Mouse (Mus musculus): Measurements from ENCODE around the gene Tanc1. TPM values are rescaled to one million over a fixed set of nuclear protein-coding genes. Genes with fewer than 3 reads are reported as not detected.

Gene Tanc1
- polyA plus RNA-seq, 1 experiment from 2014 or later = 8.5 TPM

- Histone ChIP-seq H3K4me1 (replicated peaks; ENCODE audit: control insufficient read depth, insufficient read depth, low read length) (no peaks in the 10 kb centered on the region), H3K4me2 (replicated peaks; ENCODE audit: low read depth) (no peak overlapping the region), H3K4me3 (ENCODE audit: low read depth, low read length) (no peak overlapping the region), H3K9me3 (ENCODE audit: control insufficient read depth) (no peaks in the 10 kb centered on the region), H3K9ac (ENCODE audit: low read depth, low read length) (no peak overlapping the region), H3K27ac (ENCODE audit: low read depth, low read length) (no peak overlapping the region), H3K36me3 (ENCODE audit: control insufficient read depth, insufficient read depth) (peaks cover 14% of the 10 kb centered on the region; the same call in 1 of the 2 replicates), H3K27me3 (replicated peaks; ENCODE audit: control insufficient read depth, insufficient read depth, low read length) (no peaks in the 10 kb centered on the region)
- TF ChIP-seq CTCF (IDR thresholded peaks at IDR 0.05; ENCODE audit: low read depth) = no peak
- WGBS = 94% methylated on average over 15 of the region's 15 CpGs
- ATAC-seq = no peak
Observed at GRCm38 (mm10) chr2:59876482-59876881, 264.6 kb downstream of the Tanc1 start.

- H3K9ac ChIP-seq (ENCODE audit: low read depth, low read length) = no peak overlapping the region
- no peak overlapping the region for H3K4me3 ChIP-seq (ENCODE audit: low read depth, low read length)
- no peaks in the 10 kb centered on the region for H3K27me3 ChIP-seq (replicated peaks; ENCODE audit: control insufficient read depth, insufficient read depth, low read length)
- no peaks in the 10 kb centered on the region for H3K9me3 ChIP-seq (ENCODE audit: control insufficient read depth)
- H3K36me3 ChIP-seq (ENCODE audit: control insufficient read depth, insufficient read depth) = peaks cover 11% of the 10 kb centered on the region; the same call in 1 of the 2 replicates
- H3K4me2 ChIP-seq (replicated peaks; ENCODE audit: low read depth) = no peak overlapping the region
- WGBS = 89% methylated on average over 4 of the region's 4 CpGs
- no peaks in the 10 kb centered on the region for H3K4me1 ChIP-seq (replicated peaks; ENCODE audit: control insufficient read depth, insufficient read depth, low read length)
- ATAC-seq = no peak
- no peak for TF ChIP-seq CTCF (IDR thresholded peaks at IDR 0.05; ENCODE audit: low read depth)
- H3K27ac ChIP-seq (ENCODE audit: low read depth, low read length) = no peak overlapping the region
Observed at GRCm38 (mm10) chr2:59877335-59877734, 265.5 kb downstream of the Tanc1 start.

DNA sequence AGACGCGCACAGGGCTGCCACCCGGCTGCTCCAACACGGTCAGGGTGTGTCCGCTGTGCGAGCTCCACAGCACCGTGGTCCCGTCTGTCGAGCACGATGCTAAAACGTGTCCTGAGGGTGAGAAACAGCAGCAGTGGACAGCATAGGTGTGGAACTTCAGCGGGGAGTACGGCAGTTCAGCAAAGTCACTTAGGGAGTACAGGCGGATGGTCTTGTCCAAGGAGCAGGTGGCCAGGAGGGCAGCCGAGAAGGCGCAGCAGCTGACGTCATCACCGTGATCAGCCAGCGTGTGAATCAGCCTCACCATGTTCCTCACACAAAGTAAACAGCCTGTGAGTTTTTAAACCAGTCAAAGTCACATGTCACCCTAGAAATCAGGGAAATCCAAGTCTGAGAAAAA is 266.4 kb downstream of the Tanc1 start:
- ATAC-seq = no peak
- 71% methylated on average over 19 of the region's 19 CpGs for WGBS

GRCm38 (mm10) chr2:59881404-59881803 is 269.6 kb downstream of the Tanc1 start:
- H3K9ac ChIP-seq (ENCODE audit: low read depth, low read length) = peak overlapping the region; percentile 84; the same call in 1 of the 2 replicates
- no peak overlapping the region for H3K27ac ChIP-seq (ENCODE audit: low read depth, low read length)

More for the DNA sequence above, 266.4 kb downstream of the Tanc1 start:
- 0 out of 2 replicates have a peak, but pooled peaks cover 5% of the 10 kb centered on the region for H3K36me3 ChIP-seq (ENCODE audit: control insufficient read depth, insufficient read depth)
- no peak overlapping the region for H3K9ac ChIP-seq (ENCODE audit: low read depth, low read length)
- H3K4me3 ChIP-seq (ENCODE audit: low read depth, low read length) = no peak overlapping the region
- TF ChIP-seq CTCF (IDR thresholded peaks at IDR 0.05; ENCODE audit: low read depth) = no peak
- H3K4me1 ChIP-seq (replicated peaks; ENCODE audit: control insufficient read depth, insufficient read depth, low read length) = no peaks in the 10 kb centered on the region
- H3K27ac ChIP-seq (ENCODE audit: low read depth, low read length) = no peak overlapping the region
- H3K9me3 ChIP-seq (ENCODE audit: control insufficient read depth) = no peaks in the 10 kb centered on the region
- no peaks in the 10 kb centered on the region for H3K27me3 ChIP-seq (replicated peaks; ENCODE audit: control insufficient read depth, insufficient read depth, low read length)
- 0 out of 2 replicates have a peak overlapping the region, but pooled peaks have one; percentile 4 for H3K4me2 ChIP-seq (replicated peaks; ENCODE audit: low read depth)

GRCm38 (mm10) chr2:59881831-59882741 is 270.2 kb downstream of the Tanc1 start, which contains the start of gene Wdsub1:
Gene Wdsub1 (minus strand): TSS chr2:59882591.
- Histone ChIP-seq H3K9me3 (ENCODE audit: control insufficient read depth) (no peaks in the 10 kb centered on the region), H3K4me1 (replicated peaks; ENCODE audit: control insufficient read depth, insufficient read depth, low read length) (no peaks in the 10 kb centered on the region), H3K4me2 (replicated peaks; ENCODE audit: low read depth) (peak within 1 kb of the TSS; percentile 76), H3K9ac (ENCODE audit: low read depth, low read length) (peak within 1 kb of the TSS; percentile 84), H3K36me3 (ENCODE audit: control insufficient read depth, insufficient read depth) (no peaks in the 10 kb centered on the region), H3K27me3 (replicated peaks; ENCODE audit: control insufficient read depth, insufficient read depth, low read length) (no peaks in the 10 kb centered on the region), H3K4me3 (ENCODE audit: low read depth, low read length) (peak within 1 kb of the TSS; percentile 81), H3K27ac (ENCODE audit: low read depth, low read length) (peak within 1 kb of the TSS; percentile 86)
- peak; percentile 60 for TF ChIP-seq CTCF (IDR thresholded peaks at IDR 0.05; ENCODE audit: low read depth)
- 2% methylated on average over 57 of the region's 57 CpGs for WGBS
- ATAC-seq = peak; percentile 97

More at GRCm38 (mm10) chr2:59881404-59881803, 269.6 kb downstream of the Tanc1 start:
- ATAC-seq = no peak
- Histone ChIP-seq H3K4me2 (replicated peaks; ENCODE audit: low read depth) (peak overlapping the region; percentile 76), H3K9me3 (ENCODE audit: control insufficient read depth) (no peaks in the 10 kb centered on the region), H3K27me3 (replicated peaks; ENCODE audit: control insufficient read depth, insufficient read depth, low read length) (no peaks in the 10 kb centered on the region), H3K4me1 (replicated peaks; ENCODE audit: control insufficient read depth, insufficient read depth, low read length) (no peaks in the 10 kb centered on the region), H3K4me3 (ENCODE audit: low read depth, low read length) (peak overlapping the region; percentile 81), H3K36me3 (ENCODE audit: control insufficient read depth, insufficient read depth) (no peaks in the 10 kb centered on the region)
- TF ChIP-seq CTCF (IDR thresholded peaks at IDR 0.05; ENCODE audit: low read depth) = no peak
- 62% methylated on average over 6 of the region's 6 CpGs for WGBS

DNA sequence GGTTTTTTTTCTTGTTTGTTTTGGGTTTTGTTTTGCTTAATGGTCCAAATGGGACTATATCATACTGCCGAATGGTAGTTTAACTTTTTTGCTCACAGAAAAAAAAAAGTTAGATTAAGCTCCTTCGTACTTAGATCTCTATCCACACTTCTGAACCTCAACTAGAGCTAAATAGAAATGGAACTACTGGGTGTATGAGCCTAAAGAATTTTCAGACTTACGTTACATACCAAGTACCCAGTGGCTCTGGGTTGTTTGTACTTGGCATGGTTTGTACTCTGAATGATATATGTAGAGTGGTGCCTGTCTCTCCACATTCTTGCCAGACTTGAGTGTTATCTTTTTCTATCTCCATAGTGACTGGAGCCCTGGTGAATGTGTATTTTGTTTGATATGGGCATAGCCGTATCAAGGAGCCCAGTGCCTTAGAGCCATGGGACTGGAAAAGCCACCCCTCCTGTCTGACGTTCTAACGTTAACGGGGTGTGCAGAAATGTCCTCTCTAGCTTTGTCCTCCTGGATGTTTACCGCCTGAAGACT is 271.0 kb downstream of the Tanc1 start:
- Histone ChIP-seq H3K4me1 (replicated peaks; ENCODE audit: control insufficient read depth, insufficient read depth, low read length) (no peaks in the 10 kb centered on the region), H3K27ac (ENCODE audit: low read depth, low read length) (no peak overlapping the region), H3K4me3 (ENCODE audit: low read depth, low read length) (peak overlapping the region; percentile 81), H3K27me3 (replicated peaks; ENCODE audit: control insufficient read depth, insufficient read depth, low read length) (no peaks in the 10 kb centered on the region), H3K36me3 (ENCODE audit: control insufficient read depth, insufficient read depth) (no peaks in the 10 kb centered on the region), H3K9me3 (ENCODE audit: control insufficient read depth) (no peaks in the 10 kb centered on the region), H3K9ac (ENCODE audit: low read depth, low read length) (no peak overlapping the region), H3K4me2 (replicated peaks; ENCODE audit: low read depth) (peak overlapping the region; percentile 76)
- ATAC-seq = peak; percentile 0; the same call in 1 of the 2 replicates
- WGBS = 49% methylated on average over 8 of the region's 8 CpGs
- TF ChIP-seq CTCF (IDR thresholded peaks at IDR 0.05; ENCODE audit: low read depth) = no peak

Data from intestine, postnatal 0 days (tissue).